Mouse (Mus musculus): ENCODE measurements around the gene Brpf3.

DNA sequence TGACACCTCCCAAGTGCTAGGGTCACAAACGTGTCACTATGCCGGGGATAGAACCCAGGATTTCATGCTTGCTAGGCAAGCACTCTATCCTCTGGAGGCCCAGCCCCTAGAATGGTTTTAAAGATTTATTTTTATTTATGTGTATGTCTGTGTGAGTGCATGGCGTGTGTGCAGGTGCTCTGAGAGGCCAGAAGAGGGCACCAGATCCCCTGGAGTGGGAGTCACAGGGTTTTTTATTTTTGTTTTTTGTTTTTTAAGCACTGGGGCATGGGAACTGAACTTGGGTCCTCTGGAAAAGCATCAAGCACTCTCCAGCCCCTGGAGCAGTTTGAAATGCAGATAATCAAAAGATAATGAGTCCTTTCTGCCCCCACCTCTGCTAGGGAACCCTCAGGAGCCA lies 24.1 kb upstream of the Brpf3 start:
- TF ChIP-seq GATA1 (IDR thresholded peaks at IDR 0.05; ENCODE audit: low read length) (no peak), TAL1 (IDR thresholded peaks at IDR 0.05; ENCODE audit: low read length) (no peak)
